Mouse (Mus musculus): Measurements from ENCODE around the gene Spaca3. TPM values are rescaled to one million over a fixed set of nuclear protein-coding genes. Genes with fewer than 3 reads are reported as not detected.

Spaca3 gene
- total RNA-seq (2021), result not detected
- long read RNA-seq, experiment 1, result 0 reads
- long read RNA-seq, experiment 2, result 0 reads

DNA sequence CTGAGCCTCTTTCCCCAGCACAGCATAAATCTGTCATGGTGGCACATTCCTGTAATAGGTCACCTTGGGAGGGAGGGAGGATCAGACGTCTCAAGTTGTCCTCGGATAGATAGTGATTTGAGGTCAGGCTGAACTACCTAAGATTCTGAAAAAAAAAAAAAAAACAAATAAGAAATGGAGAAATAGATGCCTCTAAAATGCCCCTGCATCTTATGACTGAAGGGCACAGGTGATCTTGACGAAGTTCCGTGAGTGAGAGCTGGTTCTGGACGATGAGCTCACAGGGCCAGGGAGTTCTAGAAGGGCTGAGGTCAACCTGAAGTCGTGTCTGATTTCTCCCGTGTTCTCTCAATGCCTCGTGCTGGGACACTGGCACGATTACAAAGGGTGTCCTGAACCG, at the start of gene Spaca3:
Spaca3 (plus strand) TSS at position 301 of the 400 bp plus-strand sequence.
- no peak for DNase-seq

DNA sequence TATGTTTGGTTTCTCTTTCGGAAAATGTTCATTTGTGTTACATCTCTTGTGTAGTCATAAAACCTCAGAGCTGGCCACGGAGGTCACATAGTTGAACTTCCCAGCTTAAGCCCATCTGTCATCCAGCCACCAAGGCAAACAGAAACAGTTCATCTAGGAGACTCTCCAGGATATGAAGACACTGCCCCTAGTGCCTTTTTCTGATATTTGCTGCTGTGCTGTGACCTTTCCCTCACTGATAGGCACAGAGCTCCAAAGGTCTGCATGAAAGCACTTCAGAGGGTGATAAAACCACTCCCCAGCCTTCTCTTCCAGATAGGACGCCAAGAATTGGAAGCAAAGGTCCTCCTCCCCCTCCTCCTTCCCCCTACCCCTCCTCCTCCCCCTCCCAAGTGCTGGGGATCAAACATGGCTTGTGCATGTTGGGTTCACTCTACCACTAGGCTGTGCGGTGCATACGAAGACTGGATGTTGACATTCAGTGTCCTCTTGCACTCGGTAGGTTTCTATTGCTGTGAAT, 49.6 kb upstream of the Spaca3 start:
- peak; percentile 55 to 57 for DNase-seq

DNA sequence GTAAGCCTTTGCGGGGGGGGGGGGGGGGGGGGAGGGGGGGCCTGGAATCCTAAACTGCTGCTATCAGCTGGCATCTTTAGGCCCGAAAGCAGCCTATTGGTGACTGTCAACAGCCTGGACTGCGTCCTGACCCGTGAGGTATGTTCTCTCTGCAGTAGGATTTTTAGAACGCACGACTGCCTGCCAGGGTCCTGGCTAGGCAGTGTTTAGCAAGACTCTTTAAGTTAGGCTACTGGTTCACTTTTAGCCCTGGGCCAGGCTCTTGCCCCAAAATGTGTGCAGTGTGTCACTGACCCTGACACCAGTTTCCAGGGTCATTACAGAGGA, 48.5 kb upstream of the Spaca3 start:
- DNase-seq, result peak in 1 of 2 experiments; percentile 68

DNA sequence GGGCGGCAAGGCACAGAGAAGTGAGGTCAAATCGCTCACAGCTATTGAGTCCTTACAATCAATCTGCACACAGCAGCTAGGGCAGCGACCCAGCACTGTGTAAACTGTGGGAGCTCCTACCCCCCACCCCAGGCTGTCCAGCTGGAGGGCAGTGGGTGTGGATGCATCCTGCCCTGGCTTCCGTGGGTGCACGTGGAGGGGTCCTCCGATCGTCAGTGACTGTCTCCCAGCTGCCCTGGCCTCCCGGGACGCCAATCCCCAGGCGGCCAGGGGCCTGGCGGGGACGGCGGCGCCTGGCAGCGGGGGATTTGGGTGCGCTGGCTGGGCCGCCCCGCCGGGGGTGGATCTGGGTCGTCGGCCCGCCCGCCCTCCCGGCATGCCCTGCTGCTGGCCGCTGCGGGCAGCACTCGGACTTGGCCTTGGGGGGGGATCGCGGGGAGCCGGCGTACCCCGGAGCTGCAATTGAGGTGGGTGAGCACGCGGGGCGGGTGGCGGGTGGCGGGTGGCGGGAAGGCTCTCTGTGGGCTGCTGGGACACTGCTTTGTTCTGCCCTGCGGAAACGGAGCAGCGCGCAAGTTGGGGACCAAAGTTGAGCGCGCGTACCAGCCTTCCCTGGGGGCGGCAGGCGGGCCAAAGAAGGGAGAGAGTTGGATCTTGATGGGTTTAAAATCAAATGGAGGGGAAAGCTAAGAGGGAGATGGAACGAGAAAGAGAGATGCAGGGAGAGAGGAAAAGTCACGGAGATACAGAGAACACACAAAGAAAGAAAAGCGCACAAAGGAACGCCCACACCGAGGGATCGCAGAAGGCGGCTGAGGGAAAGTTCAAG, 48.0 kb upstream of the Spaca3 start, which contains the start of gene Tmem98:
Tmem98 (plus strand) TSS at position 183 of the 829 bp plus-strand sequence.
- peak; percentile 73 to 85 for DNase-seq

DNA sequence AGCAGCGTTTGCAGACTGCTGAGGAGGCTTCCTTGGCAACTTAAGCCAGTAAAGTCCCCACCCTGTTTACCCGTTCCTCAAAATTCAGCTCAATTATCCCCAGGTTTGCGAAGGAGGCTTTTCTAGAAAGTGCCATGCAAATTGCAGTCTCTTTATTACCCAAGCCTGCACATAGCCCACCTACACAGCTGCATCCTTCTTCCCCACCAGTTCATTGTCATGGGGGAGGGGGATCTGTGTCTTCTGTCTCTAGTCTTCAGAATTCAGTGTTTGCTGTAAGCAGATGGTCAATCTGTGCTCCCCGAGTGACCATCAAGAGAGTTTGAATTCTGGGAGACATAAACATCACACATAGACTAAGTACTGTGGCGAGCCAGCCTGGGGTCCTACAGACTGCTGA, 47.0 kb upstream of the Spaca3 start:
- DNase-seq, result no peak

DNA sequence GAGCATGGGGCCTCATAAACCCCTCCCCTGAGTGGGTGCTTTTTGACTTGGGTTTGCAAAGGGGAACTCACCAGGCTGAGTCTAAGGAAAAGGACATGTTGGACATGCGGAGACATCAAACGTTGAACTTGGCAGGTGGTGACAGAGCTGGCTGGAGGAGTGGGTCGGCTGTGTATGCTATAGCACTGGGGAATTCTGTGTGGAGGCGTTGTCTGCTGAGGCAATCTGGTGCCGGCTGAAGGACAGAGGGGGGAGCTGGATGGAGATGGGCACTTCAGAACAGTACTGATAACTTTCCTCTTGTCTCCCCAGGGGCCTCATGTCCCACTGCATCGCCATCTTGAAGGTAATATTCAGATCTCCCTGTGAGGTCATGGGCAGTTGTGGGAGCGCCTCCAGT, 42.8 kb upstream of the Spaca3 start:
- DNase-seq, result no peak

DNA sequence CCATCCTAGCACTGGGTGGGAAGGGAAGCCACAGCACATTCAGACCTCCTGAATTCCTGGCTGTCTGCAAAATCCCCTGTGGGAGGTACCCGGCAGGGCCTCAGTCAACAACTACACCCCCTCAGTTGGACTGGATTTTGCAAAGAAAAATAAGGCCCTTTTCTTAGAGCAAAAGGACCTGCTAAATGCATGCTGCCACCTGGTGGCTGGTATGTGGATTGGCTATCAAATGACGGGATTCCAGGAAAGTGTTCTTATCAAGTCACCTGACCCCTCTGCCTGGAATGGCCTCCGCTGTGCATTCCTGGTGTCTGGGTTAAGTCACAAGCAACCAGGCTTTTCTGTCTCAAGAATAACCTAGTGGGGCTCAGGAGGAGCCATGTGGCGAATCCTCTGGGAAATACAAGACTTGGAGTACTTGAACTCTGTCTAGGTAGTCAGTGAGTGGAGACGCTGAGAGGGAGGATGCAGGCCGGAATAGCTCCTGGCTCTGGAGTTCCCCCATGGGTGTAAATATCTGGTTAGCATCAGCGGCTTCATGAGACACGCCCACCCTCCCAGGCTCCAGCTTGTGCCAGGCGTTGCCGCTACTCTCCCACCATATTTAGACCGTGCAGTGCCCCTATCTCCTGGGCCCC, 40.0 kb upstream of the Spaca3 start:
- peak; percentile 71 to 83 for DNase-seq

DNA sequence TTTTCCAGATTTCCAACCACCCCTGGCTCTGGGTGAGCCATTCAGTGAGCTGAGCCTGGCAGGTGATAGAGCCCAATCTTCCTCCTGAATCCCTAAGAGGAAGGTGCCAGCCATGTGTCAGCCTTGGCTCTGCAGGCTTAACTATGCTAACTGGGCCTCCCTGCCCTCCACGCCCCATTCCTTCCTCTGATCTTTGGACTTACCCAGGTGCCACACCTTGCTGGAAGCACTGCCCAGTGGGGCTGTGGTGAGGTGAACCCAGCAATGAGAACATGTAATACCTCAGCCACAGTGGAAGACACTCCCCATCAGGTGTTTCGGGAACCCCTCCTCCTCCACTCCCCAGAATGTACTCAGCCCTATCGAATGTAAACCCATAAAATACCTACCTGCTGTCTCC, 38.1 kb upstream of the Spaca3 start:
- no peak for DNase-seq

DNA sequence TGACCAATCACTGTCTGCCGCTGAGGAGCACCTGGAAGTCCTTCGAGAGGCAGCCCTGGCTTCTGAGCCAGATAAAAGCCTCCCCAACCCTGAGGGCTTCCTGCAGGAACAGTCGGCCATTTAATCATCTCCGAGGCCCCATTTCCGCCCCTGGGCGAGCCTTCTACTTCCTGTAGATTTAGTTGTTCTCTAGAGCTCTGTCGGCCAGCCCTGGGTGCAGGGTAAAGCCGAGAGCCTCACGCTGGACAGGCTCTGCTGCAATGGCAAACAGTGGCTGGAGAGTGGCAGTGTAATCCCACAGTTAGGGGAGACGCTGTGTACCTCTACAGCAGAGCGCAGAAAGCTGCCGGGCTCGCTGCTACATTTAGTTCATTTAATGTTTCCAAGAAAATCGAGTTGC, 36.9 kb upstream of the Spaca3 start:
- peak; percentile 21 to 45 for DNase-seq

DNA sequence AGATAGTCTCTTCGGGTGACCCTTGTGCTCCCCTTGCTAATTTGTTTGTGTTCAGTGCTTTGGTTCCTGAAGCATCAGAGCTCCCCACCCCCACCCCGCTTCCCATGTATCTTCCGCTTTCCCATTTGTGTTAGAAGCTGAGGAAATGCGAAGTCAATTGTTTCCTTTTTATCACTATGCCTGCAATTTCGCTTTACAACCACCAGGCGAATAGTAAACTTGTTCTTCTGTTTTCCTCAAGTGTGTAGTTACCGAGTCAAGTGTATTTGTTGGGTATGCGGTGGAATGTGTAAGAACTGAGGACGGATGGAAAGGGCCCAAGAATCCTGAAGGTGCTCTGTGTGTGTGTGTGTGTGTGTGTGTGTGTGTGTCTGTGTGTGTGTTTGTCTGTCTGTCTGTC, 36.4 kb upstream of the Spaca3 start:
- DNase-seq, result no peak

DNA sequence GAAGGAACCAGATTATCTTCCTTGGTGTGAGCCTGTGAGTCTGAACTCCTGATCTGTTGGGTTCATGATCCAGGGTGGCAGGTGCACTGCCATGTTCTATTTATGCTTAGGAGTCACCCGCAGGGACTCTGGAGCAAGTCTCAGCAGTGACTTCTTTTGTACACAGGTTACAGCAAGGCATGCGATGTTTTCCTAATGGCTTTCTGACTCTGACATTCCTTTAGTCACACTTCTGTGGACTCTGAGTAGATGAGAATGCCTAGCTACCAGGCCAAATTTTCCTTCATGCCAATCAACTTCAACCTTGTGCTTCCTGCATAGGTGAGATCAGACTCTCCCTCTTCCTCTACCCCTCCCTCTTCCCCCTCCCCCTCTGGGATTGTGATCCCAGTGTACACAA, 22.8 kb upstream of the Spaca3 start:
- DNase-seq, result no peak

DNA sequence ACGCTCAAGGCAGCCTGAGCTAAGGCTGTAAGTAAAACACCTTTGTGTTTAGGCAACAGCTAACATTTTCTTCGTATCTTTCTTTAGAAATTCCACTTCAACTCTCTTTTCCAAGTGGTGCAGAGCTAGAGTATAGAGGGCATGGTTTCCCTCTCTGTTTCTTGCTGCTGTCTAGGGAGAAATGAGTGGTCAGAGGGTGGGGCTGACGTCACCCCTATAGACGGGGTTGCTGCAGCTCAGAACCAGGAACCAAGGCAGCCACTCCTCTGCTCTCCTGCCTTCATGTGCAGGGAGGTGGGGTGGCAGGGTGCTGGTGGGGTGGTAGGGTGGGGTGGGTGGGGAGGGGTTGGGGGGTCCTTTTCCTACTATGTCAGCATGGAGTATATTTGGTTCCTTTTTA, 22.3 kb upstream of the Spaca3 start:
- no peak for DNase-seq

DNA sequence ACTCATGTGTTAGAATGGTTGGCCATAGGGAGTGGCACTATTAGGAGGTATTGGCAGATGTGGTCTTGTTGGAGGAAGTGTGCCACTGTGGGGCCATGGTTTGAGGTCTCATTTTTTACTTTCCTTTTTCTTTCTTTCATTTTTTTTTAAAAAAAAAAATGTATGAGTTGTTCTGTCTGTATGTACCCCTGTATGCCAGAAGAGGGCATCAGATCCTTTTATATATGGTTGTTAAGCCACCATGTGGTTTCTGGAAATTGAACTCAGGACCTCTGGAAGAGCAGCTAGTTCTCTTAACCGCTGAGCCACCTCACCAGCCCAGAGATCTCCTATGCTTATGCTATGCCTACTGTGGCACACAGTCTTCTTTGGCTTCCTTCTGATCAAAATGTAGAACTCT, 19.4 kb upstream of the Spaca3 start:
- DNase-seq, result no peak

DNA sequence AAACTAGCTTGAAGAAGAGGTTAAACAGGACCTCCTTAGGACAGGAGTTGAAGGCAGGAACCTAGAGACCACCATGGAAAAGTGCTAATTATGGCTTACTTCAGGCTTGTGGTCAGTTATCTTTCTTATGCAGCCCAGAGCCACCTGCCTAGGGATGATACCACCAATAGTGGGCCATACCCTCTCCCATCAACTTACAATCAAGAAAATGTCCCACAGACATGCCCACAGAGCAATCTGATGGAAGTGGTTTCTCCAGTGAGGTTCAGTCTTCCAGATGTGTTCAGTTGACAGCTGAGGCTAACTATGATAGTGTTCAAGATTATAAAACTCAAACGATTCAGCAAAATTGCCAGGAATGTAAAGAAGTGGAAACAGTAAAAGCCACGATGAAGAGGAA, 14.7 kb upstream of the Spaca3 start:
- no peak for DNase-seq

DNA sequence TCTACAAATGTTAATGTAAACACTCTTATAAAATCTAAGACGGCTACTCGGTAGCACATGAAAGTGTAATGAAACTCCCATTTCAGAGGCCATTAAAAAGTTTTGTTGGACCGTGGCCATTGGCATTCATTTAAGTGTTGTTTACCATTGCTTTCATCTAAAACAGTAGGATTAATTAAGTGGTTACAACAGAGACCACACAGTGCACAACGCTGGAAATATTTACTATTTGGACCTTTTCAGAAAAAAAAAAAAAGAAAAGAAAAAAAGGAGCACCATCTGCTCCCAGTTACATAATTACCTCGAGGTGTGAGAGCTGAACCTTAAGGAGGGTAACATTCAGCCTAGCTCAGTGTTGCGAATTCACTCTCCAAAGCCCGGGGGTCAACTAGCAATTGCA, 12.7 kb upstream of the Spaca3 start:
- DNase-seq, result no peak

DNA sequence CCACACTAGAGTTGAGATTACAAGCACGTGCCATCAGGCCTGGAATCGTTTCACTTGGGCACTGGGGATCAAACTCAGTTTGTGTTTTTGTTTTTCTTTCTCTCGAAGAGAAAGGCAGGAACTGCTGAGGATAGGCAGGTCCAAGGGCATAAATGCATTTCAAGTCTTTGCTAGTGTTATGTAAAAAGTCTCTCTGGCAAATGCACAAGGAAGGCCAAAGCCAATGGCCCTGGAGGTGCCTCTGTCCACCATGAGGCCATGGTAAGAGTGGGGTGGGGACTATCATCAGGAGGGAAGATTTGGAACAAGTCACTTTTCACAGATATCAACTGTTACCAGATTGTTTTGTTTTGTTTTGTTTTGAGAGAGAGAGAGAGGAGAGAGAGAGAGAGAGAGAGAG, 12.1 kb upstream of the Spaca3 start:
- no peak for DNase-seq

DNA sequence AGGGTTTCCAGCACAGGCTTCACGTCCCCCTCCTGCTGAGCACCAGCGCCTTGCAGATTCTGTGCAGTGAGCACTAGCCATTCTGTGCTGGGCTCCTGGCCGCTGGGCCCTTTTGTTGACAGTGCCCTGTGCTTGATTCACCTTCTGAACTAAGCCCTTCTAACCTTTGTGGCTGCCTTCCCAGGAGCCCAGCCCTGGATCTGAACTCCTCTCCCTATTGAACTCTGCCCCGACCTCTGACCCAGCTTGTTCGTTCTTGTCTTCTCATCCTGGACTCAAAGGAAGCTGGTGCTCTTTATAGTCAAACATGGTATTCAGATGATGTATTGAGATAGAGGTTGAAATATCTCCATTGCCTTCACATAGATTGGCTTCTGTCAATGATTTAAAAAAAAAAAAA, 10.0 kb upstream of the Spaca3 start:
- DNase-seq, result no peak

DNA sequence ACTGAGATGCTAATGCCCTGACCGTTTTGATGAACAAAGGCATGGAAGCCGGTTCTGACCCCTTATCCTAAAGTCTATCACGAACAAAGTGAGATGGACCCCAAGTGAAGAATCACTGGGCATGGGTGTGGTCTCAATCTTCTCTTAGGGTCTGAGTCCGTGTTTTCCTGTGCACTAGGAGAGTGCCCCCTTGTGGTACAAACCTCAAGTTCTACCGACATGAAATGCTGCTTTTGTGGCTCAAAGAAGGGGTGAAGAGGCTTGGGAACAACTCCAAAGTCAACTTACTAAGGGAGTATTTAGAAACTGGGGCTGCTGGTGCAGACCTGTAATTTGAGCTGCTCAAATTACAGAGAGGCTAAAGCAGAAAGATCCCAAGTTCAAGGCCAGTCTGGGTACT, 6.3 kb upstream of the Spaca3 start:
- DNase-seq, result peak; percentile 18 to 22

DNA sequence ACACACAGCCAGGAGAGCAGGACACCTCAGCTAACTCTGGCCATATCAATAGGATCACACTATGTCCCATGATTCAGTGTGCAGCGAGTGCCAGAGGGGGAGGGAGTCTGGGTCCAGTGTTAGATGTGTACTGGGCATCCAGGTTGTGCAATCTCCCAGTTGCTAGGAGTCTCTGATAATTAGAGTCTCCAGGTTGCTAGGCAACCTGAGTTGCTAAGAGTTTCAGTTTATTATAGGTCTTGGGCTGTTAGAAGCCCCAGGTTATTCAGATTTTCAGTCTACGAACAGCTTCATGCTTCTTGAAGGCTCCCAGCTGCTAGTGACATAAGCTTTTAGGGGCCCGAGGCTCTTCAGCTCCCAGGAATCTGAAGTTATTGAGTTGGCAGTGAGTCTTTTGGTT, 5.2 kb upstream of the Spaca3 start:
- DNase-seq, result no peak

DNA sequence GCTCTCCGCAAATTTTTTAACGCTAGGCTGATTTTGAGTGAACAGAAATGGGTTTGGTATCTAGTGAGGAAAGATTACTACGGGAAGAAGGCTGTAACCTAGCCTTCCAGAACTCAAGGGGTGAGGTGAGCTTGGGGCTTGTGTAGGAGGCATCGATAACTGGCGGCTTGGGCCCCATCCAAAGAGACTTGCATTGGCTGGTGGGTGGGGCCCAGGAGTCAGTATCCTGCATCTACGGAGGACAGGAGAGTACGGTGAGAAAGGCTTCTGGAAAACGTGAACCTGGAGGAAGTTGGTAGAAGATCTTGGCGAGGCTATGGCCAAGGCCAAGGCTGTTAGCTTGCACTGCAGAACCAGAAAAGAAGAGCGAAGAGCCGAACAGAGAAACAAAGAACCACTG, 3.7 kb upstream of the Spaca3 start:
- no peak for DNase-seq

DNA sequence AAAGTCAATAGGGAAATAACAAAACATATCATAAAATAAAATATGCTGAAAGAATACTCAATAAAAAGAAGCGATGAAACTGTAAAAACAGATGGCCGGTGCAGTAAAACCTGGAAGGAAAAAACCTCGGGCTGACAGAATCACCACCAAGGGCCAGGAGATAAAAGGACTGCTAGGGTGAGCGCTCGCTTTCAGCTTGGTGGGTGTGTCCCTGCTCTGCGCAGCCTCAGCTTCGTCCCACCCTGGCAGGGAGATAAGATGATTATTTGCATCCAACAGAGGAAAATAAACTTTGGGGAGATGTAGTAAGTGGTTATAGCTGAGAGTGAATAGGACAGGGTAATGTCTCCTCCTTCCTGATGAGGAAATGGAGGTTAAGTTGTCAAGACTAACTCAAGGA, 3.3 kb upstream of the Spaca3 start:
- no peak for DNase-seq

DNA sequence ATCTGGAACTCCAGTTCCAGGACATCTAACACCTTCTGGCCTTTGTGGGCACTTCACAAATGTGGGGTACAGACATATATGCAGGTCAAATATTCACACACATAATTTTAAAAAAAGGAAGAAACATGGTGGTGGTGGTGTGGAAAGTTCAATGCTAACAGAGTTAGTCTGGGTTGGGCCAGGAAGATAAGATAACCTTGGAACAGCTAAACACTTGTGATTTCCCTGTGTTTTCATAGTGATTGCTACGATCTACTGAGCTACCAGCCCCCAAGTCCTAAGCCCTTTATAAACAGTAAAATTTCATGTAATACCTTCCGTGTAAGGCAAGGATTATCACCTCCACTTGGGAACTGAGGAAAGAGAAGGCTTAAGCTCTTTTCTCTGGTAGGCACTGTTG, 1.3 kb upstream of the Spaca3 start:
- no peak for DNase-seq

DNA sequence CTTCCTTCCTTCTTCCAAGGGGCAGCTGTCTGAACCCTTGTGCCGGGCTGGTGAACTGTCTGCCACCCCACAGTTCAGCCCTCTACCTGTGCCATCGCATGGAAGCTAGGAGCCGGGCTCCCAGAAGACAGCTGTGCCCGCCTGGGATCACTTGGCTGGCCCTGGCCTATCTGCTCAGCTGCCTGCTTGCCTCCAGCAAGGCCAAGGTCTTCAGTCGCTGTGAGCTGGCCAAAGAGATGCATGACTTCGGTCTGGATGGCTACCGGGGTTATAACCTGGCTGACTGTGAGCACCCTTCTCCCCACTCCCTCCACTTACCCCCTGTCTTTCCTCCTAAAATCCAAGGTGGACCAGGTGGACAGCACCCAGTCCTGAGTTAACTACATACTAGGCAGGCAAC, 4.8 kb downstream of the Spaca3 start:
- DNase-seq, result peak; percentile 41 to 63

DNA sequence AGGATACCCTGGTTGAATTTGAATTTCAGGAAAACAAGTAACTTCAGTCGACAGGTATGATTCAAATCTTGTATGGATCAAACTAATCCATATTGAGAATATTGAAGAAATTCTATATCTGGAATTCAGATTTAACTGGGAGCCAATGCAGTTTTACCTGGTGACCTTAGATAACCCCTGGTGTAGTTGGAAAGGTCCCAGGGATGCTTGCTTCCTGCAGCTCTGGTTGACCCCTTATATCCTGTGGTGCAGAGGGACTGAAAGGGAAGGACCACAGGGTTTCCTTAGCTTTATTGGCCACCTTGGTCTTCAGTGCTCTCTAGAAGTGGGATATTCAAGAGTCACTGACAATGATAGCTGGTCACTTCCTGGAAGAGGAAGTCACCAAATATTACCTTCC, 9.9 kb downstream of the Spaca3 start:
- DNase-seq, result no peak

All from adrenal gland, postnatal 36 days (tissue).